Mouse (Mus musculus): ENCODE data around the gene Myo19. TPM values are rescaled to one million over a fixed set of nuclear protein-coding genes. Genes with fewer than 3 reads are reported as not detected.

The Myo19 gene
- total RNA-seq, 4 experiments from 2014 or later, result 8.5 to 14.4 (median 9.0) TPM

GRCm38 (mm10) chr11:84944639-84945435 is 64.9 kb downstream of the Myo19 start:
- no peak for DNase-seq (ENCODE audit: low spot score in 2 of 2)

GRCm38 (mm10) chr11:84945841-84946240 is 65.9 kb downstream of the Myo19 start:
- no peak for DNase-seq (ENCODE audit: low spot score in 2 of 2)

GRCm38 (mm10) chr11:84947206-84947605 is 67.3 kb downstream of the Myo19 start:
- no peak for DNase-seq (ENCODE audit: low spot score in 2 of 2)

- DNase-seq (ENCODE audit: low spot score in 2 of 2), result no peak
Observed at GRCm38 (mm10) chr11:84948114-84948513, 68.2 kb downstream of the Myo19 start.

GRCm38 (mm10) chr11:84948526-84948925 is 68.6 kb downstream of the Myo19 start:
- no peak for DNase-seq (ENCODE audit: low spot score in 2 of 2)

GRCm38 (mm10) chr11:84952611-84953010 is 72.7 kb downstream of the Myo19 start:
- no peak for DNase-seq (ENCODE audit: low spot score in 2 of 2)

GRCm38 (mm10) chr11:84956400-84956799 is 76.5 kb downstream of the Myo19 start:
- no peak for DNase-seq (ENCODE audit: low spot score in 2 of 2)

- DNase-seq (ENCODE audit: low spot score in 2 of 2), result no peak
Observed at GRCm38 (mm10) chr11:84957171-84957570, 77.2 kb downstream of the Myo19 start.

- peak in 1 of 2 experiments; percentile 21 for DNase-seq (ENCODE audit: low spot score in 2 of 2)
Observed at GRCm38 (mm10) chr11:84957591-84958270, 77.8 kb downstream of the Myo19 start, which contains the start of gene Car4. Car4 (plus strand) TSS chr11:84957786.

- DNase-seq (ENCODE audit: low spot score in 2 of 2), result no peak
Observed at GRCm38 (mm10) chr11:84958271-84958630, 78.3 kb downstream of the Myo19 start.

GRCm38 (mm10) chr11:84959181-84959580 is 79.2 kb downstream of the Myo19 start:
- DNase-seq (ENCODE audit: low spot score in 2 of 2), result no peak

- DNase-seq (ENCODE audit: low spot score in 2 of 2), result no peak
Observed at GRCm38 (mm10) chr11:84959701-84960181, 79.8 kb downstream of the Myo19 start.

- no peak for DNase-seq (ENCODE audit: low spot score in 2 of 2)
Observed at GRCm38 (mm10) chr11:84960291-84960690, 80.3 kb downstream of the Myo19 start.

GRCm38 (mm10) chr11:84960780-84961179 is 80.8 kb downstream of the Myo19 start:
- no peak for DNase-seq (ENCODE audit: low spot score in 2 of 2)

Small RNA genes within 50 kb of the gene (microRNA-seq; reads per million reads assigned to microRNA genes)
- gene Gm23564, result 0 reads per million in 2 experiments

Other genes starting within 250 kb of the Myo19 start
- 10 to 100 TPM; 10.5 to 15.0 (median 10.6) TPM for gene Mrm1, start 60.6 kb upstream of the Myo19 start, total RNA-seq (2022)
- 1 to 10 TPM; 5.6 to 8.5 (median 6.5) TPM for gene Dhrs11, start 51.2 kb upstream of the Myo19 start, total RNA-seq (2022)
- gene Ggnbp2, start 9.3 kb upstream of the Myo19 start, total RNA-seq (2022), result 100 to 1,000 TPM in 1 of 4 experiments, 10 to 100 TPM in 3; 91.1 to 104 (median 95.4) TPM
- 1 to 10 TPM; 6.9 to 7.8 (median 7.6) TPM for gene Pigw, start 137 bp downstream of the Myo19 start, total RNA-seq (2022)
- 10 to 100 TPM; 26.9 to 34.3 (median 31.1) TPM for gene Znhit3, start 36.2 kb downstream of the Myo19 start, total RNA-seq (2022)
- gene Car4, start 77.6 kb downstream of the Myo19 start, total RNA-seq (2022), result 10 to 100 TPM; 54.6 to 84.1 (median 66.1) TPM